Mouse (Mus musculus) granulocyte monocyte progenitor cell, adult 5-6 weeks (primary cell): ENCODE results near the gene Banp. TPM values are rescaled to one million over a fixed set of nuclear protein-coding genes. Genes with fewer than 3 reads are reported as not detected.

Experiments used
- total RNA-seq, 2 experiments: library from RNA; stranded (forward) in 1 of 2; stranded (reverse) in 1 of 2; fragments of 200-712, 200-1000 nt in 1 of 2; fragments of >200 nt in 1 of 2; fragmentation: Nextera tagmentation in 1 of 2; gene quantifications; 2 replicates each; pipeline ENCODE4 v1.2.3; 2014 to 2017

Gene Banp
- total RNA-seq, 2 experiments from 2014 or later = 16.4 to 31.1 TPM

Other genes starting within 250 kb of the Banp start
- not detected in 2 replicates for gene Jph3, start 220.1 kb upstream of the Banp start, total RNA-seq (2014; fragmentation: Nextera tagmentation)
- not detected in 2 replicates for gene Jph3, start 220.1 kb upstream of the Banp start, total RNA-seq (2017)
- 41.4 and 44.4 TPM in 2 replicates for gene Klhdc4, start 120.2 kb upstream of the Banp start, total RNA-seq (2014; fragmentation: Nextera tagmentation)
- 29.6 and 35.0 TPM in 2 replicates for gene Klhdc4, start 120.2 kb upstream of the Banp start, total RNA-seq (2017)
- 63.5 and 63.6 TPM in 2 replicates for gene Slc7a5, start 42.1 kb upstream of the Banp start, total RNA-seq (2014; fragmentation: Nextera tagmentation)
- gene Slc7a5, start 42.1 kb upstream of the Banp start, total RNA-seq (2017) = 22.8 and 29.4 TPM in 2 replicates
- not detected in 2 replicates for gene Car5a, start 4.8 kb upstream of the Banp start, total RNA-seq (2014; fragmentation: Nextera tagmentation)
- not detected in 2 replicates for gene Car5a, start 4.8 kb upstream of the Banp start, total RNA-seq (2017)